Mouse (Mus musculus) ES-E14 (cell line): ENCODE results near the gene Gdf2.

Source experiments
- CHD2 ChIP-seq: IDR thresholded peaks from 2 replicates; pipeline ENCODE4 v1.6.1; 2014; ENCODE audit warnings: mild to moderate bottlenecking, low read depth, low read length, inconsistent platforms
- HCFC1 ChIP-seq: IDR thresholded peaks from 2 replicates; pipeline ENCODE4 v1.6.1; 2012; ENCODE audit warnings: low read length, inconsistent platforms, borderline replicate concordance; ENCODE audit not compliant: insufficient read depth
- MAFK ChIP-seq: IDR thresholded peaks from 2 replicates; pipeline ENCODE4 v1.6.1; 2014; ENCODE audit warnings: mild to moderate bottlenecking, low read depth, low read length, inconsistent platforms; ENCODE audit not compliant: insufficient read depth
- ZC3H11A ChIP-seq: IDR thresholded peaks from 2 replicates; pipeline ENCODE4 v1.6.1; 2012; ENCODE audit warnings: low read depth, mild to moderate bottlenecking, inconsistent platforms, low read length, borderline replicate concordance
- ZNF384 ChIP-seq: IDR thresholded peaks from 2 replicates; pipeline ENCODE4 v1.6.1; 2012; ENCODE audit warnings: low read depth, low read length, inconsistent platforms

GRCm38 (mm10) chr14:33989201-33989600 is 48.4 kb downstream of the Gdf2 start:
- TF ChIP-seq ZC3H11A (no peak), MAFK (no peak), CHD2 (no peak), HCFC1 (no peak), ZNF384 (no peak)
